Mouse (Mus musculus) small intestine, adult 2 months (tissue): Measurements from ENCODE around the gene Rassf8.

ENCODE experiments used
- CTCF ChIP-seq: fragments of 200-500 bp; IDR thresholded peaks from 2 replicates; pipeline ENCODE4 v1.5.1; 2012; ENCODE audit warnings: low read depth, mild to moderate bottlenecking, control low read depth, inconsistent platforms, low read length, moderate library complexity, mixed read lengths; ENCODE audit not compliant: insufficient replicate concordance, insufficient read length; ENCODE audit errors: extremely low read depth
- POLR2A ChIP-seq: fragments of 200-500 bp; IDR thresholded peaks from 2 replicates; pipeline ENCODE4 v1.6.1; 2012; ENCODE audit warnings: low read depth, mild to moderate bottlenecking, control low read depth, inconsistent platforms, low read length, moderate library complexity

- TF ChIP-seq POLR2A (no peak), CTCF (no peak)
These were observed 106.2 kb downstream of the Rassf8 start for GRCm38 (mm10) chr6:145852708-145853107.
